Mouse (Mus musculus) heart, postnatal 36 days (tissue): ENCODE results near the gene Kif18b. TPM values are rescaled to one million over a fixed set of nuclear protein-coding genes. Genes with fewer than 3 reads are reported as not detected.

Experiments used
- DNase-seq, 2 experiments: peaks; one replicate each; pipeline ENCODE4 v3.0.0; 2021 to 2022
- intact Hi-C: fragments of 180-260 bp; cut with DNase I; formaldehyde crosslinking; loops from one replicate; pipeline ENCODE4 v1.15.1; 2025
- total RNA-seq, 2 experiments: library from RNA; stranded (reverse); gene quantifications; 2 replicates each; pipeline ENCODE4 v1.2.3; 2021

The Kif18b gene
- total RNA-seq, 2 experiments from 2014 or later, result 0.42 to 0.79 TPM

DNA sequence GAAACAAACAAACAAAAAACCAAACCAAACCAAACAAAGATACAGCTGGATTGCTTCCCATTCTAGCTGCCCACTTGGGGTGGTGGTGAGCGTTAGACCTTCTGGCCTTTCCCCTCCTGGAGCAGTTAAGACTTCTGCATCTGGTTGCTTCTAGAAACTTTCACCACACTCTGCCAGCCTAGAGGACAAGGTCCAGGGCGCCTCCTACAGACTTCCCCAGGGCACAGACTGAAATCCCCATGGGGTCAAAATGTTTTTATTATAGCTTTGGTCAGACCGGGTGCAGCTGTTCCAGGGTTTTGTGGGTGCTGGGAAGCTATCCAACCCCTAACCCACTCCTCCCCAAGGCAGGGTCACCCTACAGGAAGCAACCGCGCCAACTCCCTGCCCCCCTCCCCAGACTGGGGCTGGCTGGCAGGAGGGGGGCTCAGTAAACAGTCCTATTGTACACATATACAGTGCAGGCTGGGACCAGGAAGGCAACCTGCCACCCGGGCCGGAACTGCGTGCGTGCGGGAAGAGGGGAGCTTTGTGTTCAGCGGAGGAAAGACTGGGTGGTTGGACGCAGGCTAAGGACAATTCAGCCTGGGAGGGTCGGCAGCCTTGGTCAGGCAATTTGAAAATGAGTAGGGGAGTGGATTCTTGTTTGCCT, 14.2 kb upstream of the Kif18b start:
- intact Hi-C loops, result no loop called here
- no peak for DNase-seq

DNA sequence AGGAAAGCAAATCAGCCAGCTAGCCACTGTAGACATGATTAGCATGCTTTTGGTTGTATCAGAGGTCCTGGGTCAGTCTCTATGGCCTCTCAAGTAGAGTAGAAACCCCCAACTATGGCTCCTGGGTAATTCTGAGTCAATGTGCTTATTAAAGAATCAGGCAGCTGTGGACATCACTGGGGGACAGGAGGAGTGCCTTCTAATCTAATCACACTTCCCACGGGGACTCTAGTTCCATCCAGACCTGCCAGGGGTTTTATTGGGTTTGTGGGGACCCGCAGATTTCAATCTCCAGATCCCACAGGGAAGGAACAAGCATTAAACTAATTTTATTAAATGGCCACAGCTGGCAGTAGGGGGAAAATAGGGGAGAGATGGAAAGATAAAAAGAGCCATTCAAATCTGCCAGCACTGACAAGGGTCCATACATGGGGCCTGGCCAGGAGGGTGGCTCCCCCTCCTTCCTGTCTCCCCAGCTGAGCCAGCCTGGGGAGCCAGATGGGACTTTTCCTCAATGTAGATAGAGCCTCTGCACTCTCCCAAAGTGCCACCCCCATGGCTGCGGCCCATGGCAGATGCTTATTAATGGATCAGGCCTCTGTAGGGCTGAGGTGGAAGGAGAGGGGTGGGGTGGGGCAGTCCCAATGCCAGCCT, 12.7 kb upstream of the Kif18b start:
- no peak for DNase-seq
- intact Hi-C loops, result no loop called here

DNA sequence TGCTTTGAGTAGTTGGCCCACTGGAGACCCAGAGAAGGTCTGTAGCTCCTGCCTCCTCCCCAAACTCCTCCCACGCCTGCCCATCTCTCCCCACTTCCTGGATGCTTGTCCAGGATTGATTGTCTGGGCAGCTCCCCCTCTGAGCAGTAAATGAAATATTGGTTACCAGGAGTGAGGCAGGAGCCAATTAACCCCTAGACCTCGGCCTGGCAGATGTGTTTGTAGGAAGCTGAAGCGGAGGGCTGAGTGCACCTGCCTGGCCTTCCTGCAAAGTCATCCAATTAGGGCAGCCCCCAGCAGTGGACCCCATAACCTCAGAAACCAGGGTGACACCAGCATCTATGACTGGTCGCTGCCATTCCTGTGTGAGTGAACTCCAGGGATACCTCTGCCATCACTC, 11.3 kb upstream of the Kif18b start:
- no peak for DNase-seq
- intact Hi-C loops, result no loop called here

DNA sequence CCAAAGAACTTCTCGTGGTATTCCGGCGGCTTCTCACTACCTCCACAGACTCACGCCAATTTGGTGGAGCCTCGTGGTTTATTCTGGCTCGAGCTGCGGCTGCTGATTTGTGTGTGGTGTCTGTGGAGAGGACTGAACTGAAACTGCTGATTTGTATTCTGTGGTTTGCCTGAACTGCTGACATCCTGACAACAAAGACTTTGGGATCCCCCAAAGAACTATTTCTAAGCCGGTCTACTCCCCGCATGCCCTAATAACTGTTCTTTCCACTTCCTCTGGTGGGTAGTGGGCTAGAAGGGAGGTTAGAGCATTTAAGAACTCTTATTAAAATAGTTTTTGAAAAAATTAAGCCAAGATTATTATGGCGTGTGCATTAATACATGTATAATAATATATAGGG, 5.7 kb upstream of the Kif18b start:
- no peak for DNase-seq
- intact Hi-C loops, result no loop called here

DNA sequence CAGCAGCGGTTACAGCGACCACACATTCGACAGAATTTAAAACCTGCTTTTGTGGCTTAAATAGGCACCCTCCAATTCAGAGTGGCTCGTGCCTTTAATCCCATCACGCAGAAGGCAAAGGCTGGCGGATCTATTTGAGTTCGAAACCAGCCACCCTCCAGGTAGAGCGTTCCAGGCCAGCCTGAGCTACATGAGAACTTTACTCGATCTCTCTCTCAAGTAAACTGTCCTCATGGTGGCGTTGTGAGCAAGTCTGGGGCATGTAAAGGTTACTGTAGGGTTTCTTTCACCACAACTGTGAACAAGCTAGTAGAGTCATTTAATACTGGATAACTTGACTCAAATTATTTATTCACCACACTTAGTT, 410 bp upstream of the Kif18b start:
- no peak for DNase-seq
- intact Hi-C loops, result no loop called here

DNA sequence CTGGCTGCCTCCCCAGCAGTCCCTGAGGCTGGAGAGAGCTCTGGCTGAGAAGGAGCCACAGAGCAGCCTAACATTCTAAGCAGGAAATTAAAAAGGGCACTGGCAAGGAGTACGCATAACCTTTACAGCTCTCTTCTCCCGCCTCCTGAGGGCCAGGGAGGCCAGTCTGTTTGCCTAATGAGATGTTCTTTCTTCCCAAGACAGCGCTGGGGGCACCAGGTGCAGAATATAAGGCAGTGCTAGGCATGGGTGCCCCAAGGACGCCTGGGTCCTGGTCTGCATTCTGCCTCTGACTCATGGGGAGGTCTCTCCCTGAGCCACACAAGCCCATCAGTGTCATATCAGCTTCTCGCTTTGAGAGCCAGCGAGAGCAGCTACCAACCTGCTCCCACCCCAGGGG, 3.4 kb downstream of the Kif18b start:
- DNase-seq, result no peak
- intact Hi-C loops, result no loop called here

DNA sequence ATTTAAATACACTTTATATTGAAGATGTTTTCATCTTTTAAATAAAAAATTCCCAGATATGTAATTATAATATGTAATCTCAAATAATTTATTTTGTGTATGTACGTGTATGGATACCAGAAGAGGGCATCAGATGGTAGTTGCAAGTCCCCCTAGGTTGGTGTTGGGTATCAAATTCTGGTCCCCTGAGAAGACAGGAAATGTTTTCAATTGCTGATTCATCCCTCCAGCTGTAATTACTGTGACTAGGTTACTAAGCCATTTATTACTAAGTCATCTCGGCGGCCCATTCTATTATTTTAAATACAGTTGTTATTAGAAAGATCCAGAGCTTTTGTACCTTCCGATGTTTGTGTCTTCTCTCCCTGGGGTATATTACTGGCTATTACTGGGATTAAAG, 6.8 kb downstream of the Kif18b start:
- intact Hi-C loops, result no loop called here
- no peak for DNase-seq

DNA sequence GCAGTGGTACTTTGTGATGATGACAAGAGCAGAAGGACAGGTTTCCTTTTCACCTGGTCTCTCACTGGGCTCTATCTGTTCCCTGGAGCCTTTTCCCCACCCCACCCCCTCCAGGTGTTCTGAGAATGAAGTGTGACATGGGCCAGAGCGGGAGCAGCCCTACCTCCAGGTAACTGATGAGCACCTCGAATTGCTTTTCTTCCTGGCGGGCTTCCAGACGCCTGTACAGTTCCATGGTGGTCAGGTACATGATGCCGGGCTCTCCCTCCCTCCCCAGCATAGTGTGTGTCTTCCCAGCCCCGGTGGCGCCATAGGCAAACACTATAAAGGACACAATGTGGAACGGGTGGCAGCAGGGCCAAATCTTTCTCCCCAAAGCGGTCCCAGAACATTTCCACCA, 9.5 kb downstream of the Kif18b start:
- DNase-seq, result no peak
- intact Hi-C loops, result no loop called here

DNA sequence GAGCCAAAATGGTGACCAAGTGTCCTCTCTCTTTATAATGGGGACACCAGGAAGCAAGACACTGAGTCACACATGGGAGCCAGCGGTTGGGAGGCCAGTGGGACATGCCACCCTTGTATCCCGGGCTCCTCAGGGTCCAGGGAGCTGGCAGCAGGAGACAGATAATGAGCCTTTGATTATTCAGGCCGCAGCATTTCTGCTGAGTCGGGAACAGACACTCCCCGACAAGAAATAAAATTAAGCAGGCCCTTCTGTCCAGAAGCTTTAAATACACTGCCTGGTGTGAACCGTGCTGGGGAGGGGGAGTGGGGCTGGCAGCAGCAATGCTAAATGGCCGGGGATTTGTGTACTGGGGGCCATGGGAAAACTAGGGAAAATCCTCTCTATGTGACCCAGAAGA, 13.5 kb downstream of the Kif18b start:
- no peak for DNase-seq
- intact Hi-C loops, result no loop called here

DNA sequence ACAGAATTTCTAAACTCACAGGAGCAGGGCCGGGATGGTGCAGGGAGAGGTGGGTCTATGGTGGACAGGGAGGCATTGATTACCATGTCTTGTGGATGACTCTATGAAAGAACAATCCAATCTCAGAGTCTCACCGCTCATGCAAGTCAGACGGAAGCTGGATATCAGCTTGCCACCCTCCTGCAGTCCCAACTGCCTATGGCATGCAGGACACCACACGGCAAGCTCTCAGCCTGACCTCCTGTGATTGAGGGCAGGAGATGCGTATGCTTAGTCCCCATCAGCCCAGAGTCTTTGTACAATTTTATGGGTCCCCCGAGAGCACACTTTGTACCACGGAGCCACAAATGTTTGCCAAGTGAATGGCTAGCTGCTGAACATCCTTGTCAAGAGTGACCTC, 21.3 kb downstream of the Kif18b start:
- intact Hi-C loops, result loop anchor here (10.0 kb wide), 1 partner anchor 421 kb away; no protein-coding TSS in a partner anchor
- DNase-seq, result no peak

DNA sequence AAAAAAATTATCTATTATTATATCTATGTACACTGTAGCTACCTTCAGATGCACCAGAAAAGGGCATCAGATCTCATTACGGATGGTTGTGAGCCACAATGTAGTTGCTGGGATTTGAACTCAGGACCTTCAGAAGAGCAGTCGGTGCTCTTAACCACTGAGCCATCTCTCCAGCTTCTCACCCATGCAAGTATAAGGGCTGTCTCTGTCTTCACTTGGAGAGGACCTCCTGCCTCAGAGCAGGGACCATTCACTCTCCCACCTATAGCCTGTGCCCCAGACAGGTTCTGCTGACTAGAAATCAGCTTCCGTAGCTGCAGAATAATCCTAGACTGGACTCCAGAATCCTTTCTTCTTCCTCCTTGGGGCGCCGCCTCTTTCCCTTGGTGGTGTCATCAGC, 22.8 kb downstream of the Kif18b start:
- DNase-seq, result no peak
- intact Hi-C loops, result loop anchor here (10.0 kb wide), 1 partner anchor 423 kb away; no protein-coding TSS in a partner anchor

DNA sequence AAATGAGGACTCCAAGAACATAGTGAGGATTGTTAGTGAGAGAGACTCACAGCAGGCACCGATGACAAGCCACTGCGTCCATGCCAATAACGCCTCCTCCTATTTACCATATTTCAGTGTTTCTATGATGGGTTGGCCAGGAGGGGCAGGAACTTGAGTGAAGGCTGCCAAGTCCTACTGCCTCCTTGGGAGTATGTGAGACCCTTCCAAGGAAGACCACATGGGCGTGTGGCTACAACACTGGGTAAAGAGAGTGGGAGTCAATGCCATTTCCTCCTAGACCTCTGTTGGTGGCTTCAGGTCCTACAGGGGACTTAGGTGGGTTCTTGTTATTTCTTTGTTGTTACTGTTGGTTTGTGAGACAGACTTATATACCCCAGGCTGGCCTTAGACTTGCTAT, 23.7 kb downstream of the Kif18b start:
- intact Hi-C loops, result loop anchor here (1.0 to 10.0 kb wide), 3 partner anchors 92 to 424 kb away; no protein-coding TSS in a partner anchor
- DNase-seq, result no peak

DNA sequence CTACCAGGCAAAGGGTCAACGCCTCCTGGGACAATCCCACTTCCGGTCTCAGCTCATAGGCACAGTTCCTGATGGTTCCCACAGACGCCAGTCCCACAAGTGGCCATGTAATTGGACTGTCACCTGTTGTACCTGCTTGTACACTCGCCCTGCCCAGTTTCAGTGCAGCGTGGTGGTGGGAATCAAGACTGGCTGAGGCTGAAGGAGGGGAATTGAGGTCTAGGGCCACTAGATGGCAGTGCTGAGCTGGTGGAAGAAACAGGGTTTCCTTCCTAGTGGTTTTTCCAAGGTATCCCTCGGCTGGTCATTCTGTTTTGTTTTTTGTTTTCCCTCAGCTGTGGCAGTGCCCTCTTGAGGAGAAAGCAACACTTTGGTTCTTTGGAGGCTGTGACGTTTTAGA, 24.2 kb downstream of the Kif18b start, which contains the start of gene Gfap:
Gene Gfap, minus strand, starts transcription at position 150 of the 400 bp plus-strand sequence.
- peak; percentile 80 to 85 for DNase-seq
- intact Hi-C loops, result loop anchor here (1.0 to 10.0 kb wide), 3 partner anchors 93 to 424 kb away; no protein-coding TSS in a partner anchor

DNA sequence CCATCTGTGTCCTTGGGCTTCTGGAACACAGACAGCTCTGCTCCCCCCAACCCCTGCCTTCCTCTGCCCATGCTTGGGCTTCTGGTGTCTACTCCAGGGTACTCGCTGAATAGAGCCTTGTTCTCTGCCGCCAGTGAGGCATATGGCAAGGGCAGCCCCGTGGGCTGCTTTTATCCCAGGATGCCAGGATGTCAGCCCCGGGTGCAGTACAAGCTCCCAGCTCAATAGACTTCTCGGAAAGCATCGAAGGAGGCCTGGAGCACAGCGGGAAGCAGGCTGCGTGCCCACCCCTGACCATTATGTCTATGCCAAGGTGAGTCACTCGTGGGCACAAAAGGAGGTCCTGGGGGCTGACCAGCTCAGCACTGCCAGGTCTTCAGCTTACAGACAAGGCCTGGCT, 26.5 kb downstream of the Kif18b start:
- intact Hi-C loops, result loop anchor here (2.0 kb wide), 1 partner anchor 254 kb away; no protein-coding TSS in a partner anchor
- DNase-seq, result no peak

DNA sequence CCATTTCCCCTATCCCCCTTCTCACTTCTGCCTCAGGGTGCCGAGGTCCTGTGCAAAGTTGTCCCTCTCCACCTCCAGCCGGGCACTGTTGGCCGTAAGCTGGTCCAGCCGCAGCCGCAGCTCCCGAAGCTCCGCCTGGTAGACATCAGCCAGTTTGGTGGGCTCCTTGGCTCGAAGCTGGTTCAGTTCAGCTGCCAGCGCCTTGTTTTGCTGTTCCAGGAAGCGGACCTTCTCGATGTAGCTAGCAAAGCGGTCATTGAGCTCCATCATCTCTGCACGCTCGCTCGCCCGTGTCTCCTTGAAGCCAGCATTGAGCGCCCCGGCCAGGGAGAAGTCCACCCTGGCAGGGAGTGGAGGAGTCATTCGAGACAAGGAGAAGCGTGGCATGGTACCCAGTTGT, 28.3 kb downstream of the Kif18b start:
- intact Hi-C loops, result no loop called here
- DNase-seq, result no peak

DNA sequence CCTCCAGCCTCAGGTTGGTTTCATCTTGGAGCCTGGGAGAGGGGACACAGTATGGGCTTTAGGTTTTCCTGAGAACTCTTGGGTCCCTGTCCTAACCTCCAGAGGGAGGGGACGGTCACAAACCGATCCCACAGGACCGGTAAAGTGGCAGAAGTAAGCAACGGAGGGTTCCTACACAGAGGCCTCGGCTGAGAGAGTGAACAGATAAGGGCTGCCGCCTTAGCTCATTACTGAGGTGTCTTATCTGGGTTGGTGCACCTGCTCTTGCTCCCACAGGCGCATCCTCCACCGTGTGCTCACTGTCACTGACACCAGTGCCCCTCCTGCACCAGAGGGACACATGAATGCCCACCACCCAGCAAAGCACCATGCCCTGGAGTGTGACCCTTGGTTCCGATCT, 29.1 kb downstream of the Kif18b start:
- DNase-seq, result no peak
- intact Hi-C loops, result no loop called here

DNA sequence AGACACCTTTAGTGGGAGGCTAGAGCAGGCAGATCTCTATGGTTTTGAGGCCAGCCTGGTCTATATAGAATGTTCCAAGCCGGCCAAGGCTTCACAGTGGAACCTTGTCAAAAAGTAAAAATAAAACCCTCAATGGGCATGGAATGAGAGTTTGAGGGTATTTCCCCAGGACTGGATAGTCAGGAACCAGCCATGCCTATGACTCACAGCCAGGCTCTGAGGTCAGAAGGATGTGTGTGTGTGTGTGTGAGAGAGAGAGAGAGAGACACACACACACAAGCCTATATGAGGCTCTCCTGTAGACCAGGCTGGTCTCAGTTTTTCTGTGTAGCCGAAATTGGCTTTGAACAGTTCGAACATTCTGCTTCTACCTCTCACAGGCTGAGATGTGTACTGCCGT, 30.2 kb downstream of the Kif18b start:
- intact Hi-C loops, result no loop called here
- DNase-seq, result no peak

DNA sequence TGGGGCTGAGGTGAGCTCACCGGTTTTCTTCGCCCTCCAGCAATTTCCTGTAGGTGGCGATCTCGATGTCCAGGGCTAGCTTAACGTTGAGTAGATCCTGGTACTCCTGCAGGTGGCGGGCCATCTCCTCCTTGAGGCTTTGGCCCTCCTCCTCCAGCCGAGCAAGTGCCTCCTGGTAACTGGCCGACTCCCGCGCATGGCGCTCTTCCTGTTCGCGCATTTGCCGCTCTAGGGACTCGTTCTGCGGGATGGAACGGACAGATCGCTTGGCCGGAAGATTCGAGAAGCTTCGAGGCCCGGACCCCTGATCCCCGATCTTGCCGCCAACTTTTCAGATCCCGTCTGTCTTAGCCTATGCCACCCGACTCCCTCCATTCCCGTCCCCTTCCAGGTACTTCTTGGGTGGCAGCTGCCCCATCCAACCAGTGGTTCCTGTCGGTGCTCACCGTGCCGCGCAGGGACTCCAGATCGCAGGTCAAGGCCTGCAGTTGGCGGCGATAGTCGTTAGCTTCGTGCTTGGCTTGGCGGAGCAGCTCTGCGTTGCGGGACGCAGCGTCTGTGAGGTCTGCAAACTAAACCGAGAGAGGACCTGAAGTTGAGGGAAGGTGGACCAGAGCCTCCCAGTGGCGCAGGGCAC, 31.8 kb downstream of the Kif18b start:
- intact Hi-C loops, result no loop called here
- DNase-seq, result peak; percentile 48 to 54

DNA sequence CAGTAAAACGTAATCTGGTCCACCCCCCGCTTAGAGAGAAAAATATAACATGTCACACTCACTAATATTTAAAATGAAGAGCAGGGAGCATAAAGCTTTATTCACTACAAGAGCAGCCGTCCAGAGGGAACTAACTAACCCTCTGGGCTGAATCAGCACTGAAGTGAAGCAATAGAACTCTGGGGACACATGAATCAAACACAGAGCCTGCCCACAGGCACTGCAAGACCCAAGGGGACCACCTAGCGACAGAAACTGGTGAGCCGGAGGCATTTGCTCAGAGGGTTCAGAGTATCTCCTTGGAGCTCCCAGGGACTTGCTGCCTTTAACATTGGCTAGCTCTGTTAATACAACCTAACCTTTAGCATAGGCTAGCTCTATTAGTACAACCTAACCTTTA, 34.8 kb downstream of the Kif18b start:
- intact Hi-C loops, result no loop called here
- DNase-seq, result no peak

DNA sequence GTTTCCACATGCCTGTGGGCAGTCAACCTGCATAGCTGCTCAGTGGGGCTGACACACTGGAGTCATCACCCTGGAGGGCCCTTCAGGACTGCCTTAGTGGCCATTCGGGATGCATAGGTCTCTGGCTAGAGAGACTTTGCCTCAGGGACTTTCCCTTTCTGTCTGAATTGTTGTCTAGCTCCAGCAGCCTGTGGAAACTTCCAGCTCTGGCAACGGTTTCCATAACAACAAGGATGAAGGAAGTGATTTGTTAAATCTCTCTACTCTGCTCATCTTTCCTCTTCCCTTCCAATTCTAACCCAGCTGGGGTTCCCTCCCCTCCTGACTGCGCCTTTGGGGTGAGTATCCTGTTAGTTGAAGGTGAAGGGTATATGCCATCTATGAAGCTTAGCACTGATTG, 36.8 kb downstream of the Kif18b start:
- no peak for DNase-seq
- intact Hi-C loops, result loop anchor here (10.0 kb wide), 1 partner anchor 517 kb away; no protein-coding TSS in a partner anchor

DNA sequence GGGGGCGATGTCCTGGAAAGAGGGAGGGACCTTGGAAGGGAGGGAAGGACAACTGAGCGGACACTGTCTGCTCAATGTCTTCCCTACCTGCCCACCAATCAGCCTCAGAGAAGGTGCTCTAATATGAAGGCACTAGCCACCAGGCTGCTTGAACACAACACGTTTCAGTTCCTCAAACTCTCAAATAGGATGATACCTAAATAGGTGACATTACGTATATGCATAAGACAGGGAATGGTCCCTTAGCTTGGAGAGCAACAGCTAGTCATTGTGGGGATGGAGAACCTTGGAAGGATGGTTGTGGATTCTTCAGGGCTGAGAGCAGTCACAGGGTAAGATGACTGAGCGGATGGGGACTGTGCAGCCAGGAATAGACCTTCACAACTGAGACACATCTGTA, 37.5 kb downstream of the Kif18b start:
- DNase-seq, result no peak
- intact Hi-C loops, result loop anchor here (10.0 kb wide), 1 partner anchor 517 kb away; no protein-coding TSS in a partner anchor
